Mouse (Mus musculus): ENCODE data around the gene Tecr. TPM values are rescaled to one million over a fixed set of nuclear protein-coding genes. Genes with fewer than 3 reads are reported as not detected.
"Not testable (repeated sequence)": the region's sequence is repeated elsewhere in the genome, so short reads cannot be mapped to it uniquely, and the experiment has no call there.

Tecr gene
- polyA plus RNA-seq, 1 experiment from 2014 or later: 531 TPM

GRCm38 (mm10) chr8:83609547-83610180 lies 1.9 kb upstream of the Tecr start:
- peak overlapping the region; percentile 98 for H3K9ac ChIP-seq (ENCODE audit: low read depth, low read length)
- WGBS (ENCODE audit: insufficient replicate concordance): 87% methylated on average over 10 of the region's 10 CpGs
- no peaks in the 10 kb centered on the region for H3K9me3 ChIP-seq (replicated peaks; ENCODE audit: control insufficient read depth, low read length)
- peaks cover 26% of the 10 kb centered on the region for H3K36me3 ChIP-seq (ENCODE audit: control insufficient read depth, insufficient read depth, low read length)
- ATAC-seq (replicated peaks; ENCODE audit: insufficient number of reproducible peaks, low FRiP score, low TSS enrichment): no peak
- no peaks in the 10 kb centered on the region for H3K27me3 ChIP-seq (ENCODE audit: control insufficient read depth, insufficient read depth, low read length)
- H3K4me2 ChIP-seq: peak overlapping the region; percentile 92
- H3K4me3 ChIP-seq (ENCODE audit: low read depth, low read length): peak overlapping the region; percentile 89
- no peak overlapping the region for H3K27ac ChIP-seq (ENCODE audit: low read depth, low read length)
- H3K4me1 ChIP-seq (ENCODE audit: control insufficient read depth, insufficient read depth, low read length): peaks cover 18% of the 10 kb centered on the region

- no peaks in the 10 kb centered on the region for H3K9me3 ChIP-seq (replicated peaks; ENCODE audit: control insufficient read depth, low read length)
- no peaks in the 10 kb centered on the region for H3K27me3 ChIP-seq (ENCODE audit: control insufficient read depth, insufficient read depth, low read length)
- peaks cover 26% of the 10 kb centered on the region for H3K36me3 ChIP-seq (ENCODE audit: control insufficient read depth, insufficient read depth, low read length)
- peaks cover 18% of the 10 kb centered on the region for H3K4me1 ChIP-seq (ENCODE audit: control insufficient read depth, insufficient read depth, low read length)
- peak overlapping the region; percentile 98 for H3K9ac ChIP-seq (ENCODE audit: low read depth, low read length)
- H3K4me3 ChIP-seq (ENCODE audit: low read depth, low read length): peak overlapping the region; percentile 89
- no peak for ATAC-seq (replicated peaks; ENCODE audit: insufficient number of reproducible peaks, low FRiP score, low TSS enrichment)
- peak overlapping the region; percentile 99 for H3K27ac ChIP-seq (ENCODE audit: low read depth, low read length)
- peak overlapping the region; percentile 92 for H3K4me2 ChIP-seq
- 32% methylated on average over 9 of the region's 9 CpGs for WGBS (ENCODE audit: insufficient replicate concordance)
Observed at GRCm38 (mm10) chr8:83609086-83609485, 1.3 kb upstream of the Tecr start.

- H3K27me3 ChIP-seq (ENCODE audit: control insufficient read depth, insufficient read depth, low read length): no peaks in the 10 kb centered on the region
- H3K4me3 ChIP-seq (ENCODE audit: low read depth, low read length): peak overlapping the region; percentile 89
- H3K4me1 ChIP-seq (ENCODE audit: control insufficient read depth, insufficient read depth, low read length): peaks cover 18% of the 10 kb centered on the region
- H3K9me3 ChIP-seq (replicated peaks; ENCODE audit: control insufficient read depth, low read length): no peaks in the 10 kb centered on the region
- H3K4me2 ChIP-seq: peak overlapping the region; percentile 92
- peak; percentile 78 for ATAC-seq (replicated peaks; ENCODE audit: insufficient number of reproducible peaks, low FRiP score, low TSS enrichment)
- whole genome bisulfite sequencing (ENCODE audit: insufficient replicate concordance): under 1% methylated on average over 51 of the region's 51 CpGs
- H3K27ac ChIP-seq (ENCODE audit: low read depth, low read length): peak overlapping the region; percentile 99
- H3K36me3 ChIP-seq (ENCODE audit: control insufficient read depth, insufficient read depth, low read length): peaks cover 23% of the 10 kb centered on the region
- H3K9ac ChIP-seq (ENCODE audit: low read depth, low read length): peak overlapping the region; percentile 98
Observed at GRCm38 (mm10) chr8:83608398-83608829, 643 bp upstream of the Tecr start.

GRCm38 (mm10) chr8:83602650-83603029 lies 5.1 kb downstream of the Tecr start:
- H3K9ac ChIP-seq (ENCODE audit: low read depth, low read length): no peak overlapping the region
- no peak overlapping the region for H3K4me3 ChIP-seq (ENCODE audit: low read depth, low read length)
- peaks cover 9% of the 10 kb centered on the region for H3K4me1 ChIP-seq (ENCODE audit: control insufficient read depth, insufficient read depth, low read length)
- no peak overlapping the region for H3K4me2 ChIP-seq
- H3K9me3 ChIP-seq (replicated peaks; ENCODE audit: control insufficient read depth, low read length): no peaks in the 10 kb centered on the region
- H3K36me3 ChIP-seq (ENCODE audit: control insufficient read depth, insufficient read depth, low read length): no peaks in the 10 kb centered on the region
- ATAC-seq (replicated peaks; ENCODE audit: insufficient number of reproducible peaks, low FRiP score, low TSS enrichment): no peak
- no peak overlapping the region for H3K27ac ChIP-seq (ENCODE audit: low read depth, low read length)
- 49% methylated on average over 2 of the region's 2 CpGs for WGBS (ENCODE audit: insufficient replicate concordance)
- no peaks in the 10 kb centered on the region for H3K27me3 ChIP-seq (ENCODE audit: control insufficient read depth, insufficient read depth, low read length)

- Histone ChIP-seq H3K9me3 (replicated peaks; ENCODE audit: control insufficient read depth, low read length) (no peaks in the 10 kb centered on the region), H3K27ac (ENCODE audit: low read depth, low read length) (no peak overlapping the region), H3K36me3 (ENCODE audit: control insufficient read depth, insufficient read depth, low read length) (no peaks in the 10 kb centered on the region), H3K4me2 (no peak overlapping the region), H3K4me1 (ENCODE audit: control insufficient read depth, insufficient read depth, low read length) (peaks cover 3% of the 10 kb centered on the region), H3K27me3 (ENCODE audit: control insufficient read depth, insufficient read depth, low read length) (no peaks in the 10 kb centered on the region), H3K4me3 (ENCODE audit: low read depth, low read length) (no peak overlapping the region), H3K9ac (ENCODE audit: low read depth, low read length) (no peak overlapping the region)
- no peak for ATAC-seq (replicated peaks; ENCODE audit: insufficient number of reproducible peaks, low FRiP score, low TSS enrichment)
Observed at GRCm38 (mm10) chr8:83599814-83600213, 8.0 kb downstream of the Tecr start.

GRCm38 (mm10) chr8:83598146-83598545 lies 9.6 kb downstream of the Tecr start:
- Histone ChIP-seq H3K9me3 (replicated peaks; ENCODE audit: control insufficient read depth, low read length) (no peaks in the 10 kb centered on the region), H3K4me2 (no peak overlapping the region), H3K4me1 (ENCODE audit: control insufficient read depth, insufficient read depth, low read length) (peaks cover 6% of the 10 kb centered on the region), H3K9ac (ENCODE audit: low read depth, low read length) (no peak overlapping the region), H3K4me3 (ENCODE audit: low read depth, low read length) (no peak overlapping the region), H3K27ac (ENCODE audit: low read depth, low read length) (no peak overlapping the region), H3K36me3 (ENCODE audit: control insufficient read depth, insufficient read depth, low read length) (no peaks in the 10 kb centered on the region), H3K27me3 (ENCODE audit: control insufficient read depth, insufficient read depth, low read length) (no peaks in the 10 kb centered on the region)
- WGBS (ENCODE audit: insufficient replicate concordance): 11% methylated on average over 1 of the region's 1 CpGs
- ATAC-seq (replicated peaks; ENCODE audit: insufficient number of reproducible peaks, low FRiP score, low TSS enrichment): no peak

- 30% methylated on average over 3 of the region's 3 CpGs for WGBS (ENCODE audit: insufficient replicate concordance)
- ATAC-seq (replicated peaks; ENCODE audit: insufficient number of reproducible peaks, low FRiP score, low TSS enrichment): no peak
- H3K4me1 ChIP-seq (ENCODE audit: control insufficient read depth, insufficient read depth, low read length): peaks cover 12% of the 10 kb centered on the region
Observed at GRCm38 (mm10) chr8:83596369-83596768, 11.4 kb downstream of the Tecr start.

GRCm38 (mm10) chr8:83595050-83595345 lies 12.8 kb downstream of the Tecr start:
- not testable (repeated sequence) for H3K36me3 ChIP-seq (ENCODE audit: control insufficient read depth, insufficient read depth, low read length); H3K4me1 ChIP-seq (ENCODE audit: control insufficient read depth, insufficient read depth, low read length); H3K9me3 ChIP-seq (replicated peaks; ENCODE audit: control insufficient read depth, low read length); H3K27me3 ChIP-seq (ENCODE audit: control insufficient read depth, insufficient read depth, low read length); ATAC-seq (replicated peaks; ENCODE audit: insufficient number of reproducible peaks, low FRiP score, low TSS enrichment)
- Histone ChIP-seq H3K4me3 (ENCODE audit: low read depth, low read length) (peak overlapping the region; percentile 91), H3K9ac (ENCODE audit: low read depth, low read length) (peak overlapping the region; percentile 87), H3K27ac (ENCODE audit: low read depth, low read length) (peak overlapping the region; percentile 90), H3K4me2 (peak overlapping the region; percentile 76)
- 50% methylated on average over 3 of the region's 3 CpGs for WGBS (ENCODE audit: insufficient replicate concordance)

More at GRCm38 (mm10) chr8:83596369-83596768, 11.4 kb downstream of the Tecr start:
- Histone ChIP-seq H3K4me2 (no peak overlapping the region), H3K9me3 (replicated peaks; ENCODE audit: control insufficient read depth, low read length) (no peaks in the 10 kb centered on the region), H3K27ac (ENCODE audit: low read depth, low read length) (no peak overlapping the region), H3K9ac (ENCODE audit: low read depth, low read length) (no peak overlapping the region), H3K36me3 (ENCODE audit: control insufficient read depth, insufficient read depth, low read length) (no peaks in the 10 kb centered on the region), H3K27me3 (ENCODE audit: control insufficient read depth, insufficient read depth, low read length) (no peaks in the 10 kb centered on the region), H3K4me3 (ENCODE audit: low read depth, low read length) (no peak overlapping the region)

Data from heart, embryonic 11.5 days (tissue).